Mouse (Mus musculus): ENCODE results near the gene Cbx3. TPM values are rescaled to one million over a fixed set of nuclear protein-coding genes. Genes with fewer than 3 reads are reported as not detected.

The Cbx3 gene
- polyA plus RNA-seq, 1 experiment from 2014 or later = 622 TPM

GRCm38 (mm10) chr6:51456198-51456597 is 14.0 kb upstream of the Cbx3 start:
- H3K4me2 ChIP-seq = no peak overlapping the region
- H3K4me3 ChIP-seq (replicated peaks) = no peak overlapping the region

GRCm38 (mm10) chr6:51457283-51457682 is 12.9 kb upstream of the Cbx3 start:
- Histone ChIP-seq H3K27me3 (no peaks in the 10 kb centered on the region), H3K9ac (replicated peaks) (no peak overlapping the region), H3K27ac (0 out of 2 replicates have a peak overlapping the region, but pooled peaks have one; percentile 1), H3K36me3 (peaks cover 42% of the 10 kb centered on the region), H3K9me3 (no peaks in the 10 kb centered on the region), H3K4me3 (replicated peaks) (no peak overlapping the region), H3K4me2 (no peak overlapping the region), H3K4me1 (replicated peaks) (peaks cover 6% of the 10 kb centered on the region)
- WGBS = 79% methylated on average over 3 of the region's 3 CpGs
- ATAC-seq (ENCODE audit: insufficient number of reproducible peaks, insufficient read depth, low FRiP score, low TSS enrichment, low read depth) = no peak

More at GRCm38 (mm10) chr6:51456198-51456597, 14.0 kb upstream of the Cbx3 start:
- Histone ChIP-seq H3K4me1 (replicated peaks) (peaks cover 6% of the 10 kb centered on the region), H3K9ac (replicated peaks) (no peak overlapping the region), H3K27ac (0 out of 2 replicates have a peak overlapping the region, but pooled peaks have one; percentile 5), H3K27me3 (no peaks in the 10 kb centered on the region), H3K36me3 (peaks cover 33% of the 10 kb centered on the region), H3K9me3 (no peaks in the 10 kb centered on the region)
- WGBS = 70% methylated on average over 1 of the region's 1 CpGs
- ATAC-seq (ENCODE audit: insufficient number of reproducible peaks, insufficient read depth, low FRiP score, low TSS enrichment, low read depth) = no peak

- Histone ChIP-seq H3K9ac (replicated peaks) (no peak overlapping the region), H3K4me3 (replicated peaks) (no peak overlapping the region), H3K9me3 (no peaks in the 10 kb centered on the region), H3K4me2 (no peak overlapping the region), H3K27ac (0 out of 2 replicates have a peak overlapping the region, but pooled peaks have one; percentile 1), H3K27me3 (no peaks in the 10 kb centered on the region), H3K4me1 (replicated peaks) (peaks cover 4% of the 10 kb centered on the region), H3K36me3 (peaks cover 45% of the 10 kb centered on the region)
- WGBS = 84% methylated on average over 8 of the region's 8 CpGs
- ATAC-seq (ENCODE audit: insufficient number of reproducible peaks, insufficient read depth, low FRiP score, low TSS enrichment, low read depth) = no peak
These were observed 12.3 kb upstream of the Cbx3 start for GRCm38 (mm10) chr6:51457770-51458387.

GRCm38 (mm10) chr6:51458925-51459312 is 11.2 kb upstream of the Cbx3 start:
- H3K4me1 ChIP-seq (replicated peaks) = no peaks in the 10 kb centered on the region; the same call in 1 of the 2 replicates
- no peaks in the 10 kb centered on the region for H3K27me3 ChIP-seq
- no peak overlapping the region for H3K4me2 ChIP-seq
- H3K9me3 ChIP-seq = no peaks in the 10 kb centered on the region
- ATAC-seq (ENCODE audit: insufficient number of reproducible peaks, insufficient read depth, low FRiP score, low TSS enrichment, low read depth) = peak; percentile 30; the same call in 1 of the 2 replicates
- peaks cover 56% of the 10 kb centered on the region for H3K36me3 ChIP-seq
- H3K4me3 ChIP-seq (replicated peaks) = no peak overlapping the region
- H3K27ac ChIP-seq = no peak overlapping the region
- no peak overlapping the region for H3K9ac ChIP-seq (replicated peaks)
- 45% methylated on average over 2 of the region's 2 CpGs for WGBS

GRCm38 (mm10) chr6:51459313-51460020 is 10.7 kb upstream of the Cbx3 start:
- 39% methylated on average over 5 of the region's 5 CpGs for WGBS
- H3K27me3 ChIP-seq = no peaks in the 10 kb centered on the region
- peaks cover 61% of the 10 kb centered on the region for H3K36me3 ChIP-seq
- no peak overlapping the region for H3K9ac ChIP-seq (replicated peaks)
- peak; percentile 44 for ATAC-seq (ENCODE audit: insufficient number of reproducible peaks, insufficient read depth, low FRiP score, low TSS enrichment, low read depth)
- H3K4me3 ChIP-seq (replicated peaks) = no peak overlapping the region
- H3K4me2 ChIP-seq = no peak overlapping the region
- H3K9me3 ChIP-seq = no peaks in the 10 kb centered on the region
- H3K4me1 ChIP-seq (replicated peaks) = no peaks in the 10 kb centered on the region; the same call in 1 of the 2 replicates
- no peak overlapping the region for H3K27ac ChIP-seq

- Histone ChIP-seq H3K9me3 (no peaks in the 10 kb centered on the region), H3K27me3 (no peaks in the 10 kb centered on the region), H3K4me1 (replicated peaks) (no peaks in the 10 kb centered on the region), H3K36me3 (peaks cover 66% of the 10 kb centered on the region), H3K4me2 (no peak overlapping the region), H3K4me3 (replicated peaks) (no peak overlapping the region), H3K27ac (no peak overlapping the region), H3K9ac (replicated peaks) (no peak overlapping the region)
- no peak for ATAC-seq (ENCODE audit: insufficient number of reproducible peaks, insufficient read depth, low FRiP score, low TSS enrichment, low read depth)
- WGBS = 73% methylated on average over 4 of the region's 4 CpGs
These were observed 10.2 kb upstream of the Cbx3 start for GRCm38 (mm10) chr6:51460021-51460360.

- 74% methylated on average over 3 of the region's 3 CpGs for WGBS
- Histone ChIP-seq H3K9ac (replicated peaks) (no peak overlapping the region), H3K4me1 (replicated peaks) (no peaks in the 10 kb centered on the region; the same call in 1 of the 2 replicates), H3K27ac (no peak overlapping the region), H3K9me3 (no peaks in the 10 kb centered on the region), H3K4me3 (replicated peaks) (no peak overlapping the region), H3K4me2 (no peak overlapping the region), H3K36me3 (peaks cover 70% of the 10 kb centered on the region), H3K27me3 (no peaks in the 10 kb centered on the region)
- ATAC-seq (ENCODE audit: insufficient number of reproducible peaks, insufficient read depth, low FRiP score, low TSS enrichment, low read depth) = no peak
These were observed 9.8 kb upstream of the Cbx3 start for GRCm38 (mm10) chr6:51460363-51460762.

- peak overlapping the region; percentile 65 for H3K9ac ChIP-seq (replicated peaks)
These were observed 2.5 kb upstream of the Cbx3 start for GRCm38 (mm10) chr6:51467649-51468048.

GRCm38 (mm10) chr6:51468891-51469561 is 1.1 kb upstream of the Cbx3 start:
- no peaks in the 10 kb centered on the region for H3K9me3 ChIP-seq
- H3K9ac ChIP-seq (replicated peaks) = peak overlapping the region; percentile 100
- peak overlapping the region; percentile 67 for H3K4me2 ChIP-seq
- H3K4me1 ChIP-seq (replicated peaks) = peaks cover 30% of the 10 kb centered on the region
- ATAC-seq (ENCODE audit: insufficient number of reproducible peaks, insufficient read depth, low FRiP score, low TSS enrichment, low read depth) = peak; percentile 24; the same call in 1 of the 2 replicates
- peak overlapping the region; percentile 93 for H3K4me3 ChIP-seq (replicated peaks)
- H3K36me3 ChIP-seq = peaks cover 52% of the 10 kb centered on the region
- H3K27ac ChIP-seq = peak overlapping the region; percentile 100
- no peaks in the 10 kb centered on the region for H3K27me3 ChIP-seq
- WGBS = under 1% methylated on average over 63 of the region's 63 CpGs

More at GRCm38 (mm10) chr6:51467649-51468048, 2.5 kb upstream of the Cbx3 start:
- Histone ChIP-seq H3K4me3 (replicated peaks) (peak overlapping the region; percentile 93), H3K9me3 (no peaks in the 10 kb centered on the region), H3K4me2 (peak overlapping the region; percentile 67), H3K27ac (no peak overlapping the region), H3K36me3 (peaks cover 50% of the 10 kb centered on the region), H3K27me3 (no peaks in the 10 kb centered on the region), H3K4me1 (replicated peaks) (peaks cover 25% of the 10 kb centered on the region)
- WGBS = under 1% methylated on average over 2 of the region's 2 CpGs
- ATAC-seq (ENCODE audit: insufficient number of reproducible peaks, insufficient read depth, low FRiP score, low TSS enrichment, low read depth) = no peak

- Histone ChIP-seq H3K36me3 (peaks cover 52% of the 10 kb centered on the region), H3K27me3 (no peaks in the 10 kb centered on the region), H3K9ac (replicated peaks) (peak within 1 kb of the TSS; percentile 100), H3K9me3 (no peaks in the 10 kb centered on the region), H3K4me2 (peak within 1 kb of the TSS; percentile 74), H3K4me3 (replicated peaks) (peak within 1 kb of the TSS; percentile 93), H3K4me1 (replicated peaks) (peaks cover 30% of the 10 kb centered on the region), H3K27ac (peak within 1 kb of the TSS; percentile 100)
- ATAC-seq (ENCODE audit: insufficient number of reproducible peaks, insufficient read depth, low FRiP score, low TSS enrichment, low read depth) = peak; percentile 94
- WGBS = under 1% methylated on average over 63 of the region's 63 CpGs
These were observed 347 bp upstream of the Cbx3 start, which contains the start of gene Hnrnpa2b1 for GRCm38 (mm10) chr6:51469715-51470310. Gene Hnrnpa2b1, minus strand, starts transcription at chr6:51469894.

GRCm38 (mm10) chr6:51471179-51471505 is 982 bp downstream of the Cbx3 start:
- 0 out of 2 replicates have a peak, but pooled peaks have one; percentile 5 for ATAC-seq (ENCODE audit: insufficient number of reproducible peaks, insufficient read depth, low FRiP score, low TSS enrichment, low read depth)
- Histone ChIP-seq H3K27ac (peak overlapping the region; percentile 100), H3K9me3 (no peaks in the 10 kb centered on the region), H3K27me3 (no peaks in the 10 kb centered on the region), H3K4me1 (replicated peaks) (peaks cover 22% of the 10 kb centered on the region), H3K4me2 (peak overlapping the region; percentile 74), H3K4me3 (replicated peaks) (peak overlapping the region; percentile 93), H3K36me3 (peaks cover 50% of the 10 kb centered on the region), H3K9ac (replicated peaks) (peak overlapping the region; percentile 100)
- 0% methylated on average over 10 of the region's 10 CpGs for WGBS

All from limb, embryonic 12.5 days (tissue).